Mouse (Mus musculus) urinary bladder, adult 2 months (tissue): ENCODE measurements at regions not wholly inside any gene's neighbourhood (a gene's known extent, or its start where the extent isn't known, plus 50 kb on each side); places are given as distances from the start of the nearest gene placed in this dataset.
"Not testable (repeated sequence)": the region's sequence is repeated elsewhere in the genome, so short reads cannot be mapped to it uniquely, and the experiment has no call there.

ENCODE experiments used
- DNase-seq: peaks from one replicate; pipeline ENCODE4 v3.0.0; 2022; ENCODE audit warnings: low spot score

GRCm38 (mm10) chr7:129689464-129689863 is 97.8 kb downstream of the Wdr11 start:
- no peak for DNase-seq

- no peak for DNase-seq
These were observed 99.2 kb downstream of the Wdr11 start for GRCm38 (mm10) chr7:129690868-129691267.

- no peak for DNase-seq
These were observed 100.0 kb downstream of the Wdr11 start for GRCm38 (mm10) chr7:129691619-129692071.

GRCm38 (mm10) chr7:129693635-129694034 is 102.0 kb downstream of the Wdr11 start:
- no peak for DNase-seq

- DNase-seq, result no peak
These were observed 102.5 kb downstream of the Wdr11 start for GRCm38 (mm10) chr7:129694168-129694567.

GRCm38 (mm10) chr7:129699931-129700570 is 108.4 kb downstream of the Wdr11 start:
- DNase-seq, result no peak

GRCm38 (mm10) chr7:129727559-129727958 is 135.9 kb downstream of the Wdr11 start:
- DNase-seq, result no peak

GRCm38 (mm10) chr7:129729709-129730238 is 138.1 kb downstream of the Wdr11 start:
- no peak for DNase-seq

- no peak for DNase-seq
These were observed 139.2 kb downstream of the Wdr11 start for GRCm38 (mm10) chr7:129730785-129731352.

GRCm38 (mm10) chr7:129742657-129743056 is 151.0 kb downstream of the Wdr11 start:
- DNase-seq, result no peak

- no peak for DNase-seq
These were observed 152.4 kb downstream of the Wdr11 start for GRCm38 (mm10) chr7:129743955-129744666.

GRCm38 (mm10) chr7:129746639-129747038 is 155.0 kb downstream of the Wdr11 start:
- no peak for DNase-seq

- no peak for DNase-seq
These were observed 159.3 kb downstream of the Wdr11 start for GRCm38 (mm10) chr7:129750936-129751335.

- DNase-seq, result no peak
These were observed 163.1 kb downstream of the Wdr11 start for GRCm38 (mm10) chr7:129754737-129755136.

GRCm38 (mm10) chr7:129756138-129756537 is 164.5 kb downstream of the Wdr11 start:
- DNase-seq, result no peak

- no peak for DNase-seq
These were observed 168.2 kb downstream of the Wdr11 start for GRCm38 (mm10) chr7:129759848-129760247.

GRCm38 (mm10) chr7:129760386-129760785 is 168.7 kb downstream of the Wdr11 start:
- no peak for DNase-seq

- DNase-seq, result no peak
These were observed 172.1 kb downstream of the Wdr11 start for GRCm38 (mm10) chr7:129763754-129764153.

GRCm38 (mm10) chr7:129764456-129764970 is 172.8 kb downstream of the Wdr11 start:
- no peak for DNase-seq

- no peak for DNase-seq
These were observed 174.0 kb downstream of the Wdr11 start for GRCm38 (mm10) chr7:129765681-129766080.

GRCm38 (mm10) chr7:129766087-129766834 is 174.6 kb downstream of the Wdr11 start:
- DNase-seq, result no peak

- not testable (repeated sequence) for DNase-seq
These were observed 178.0 kb downstream of the Wdr11 start for GRCm38 (mm10) chr7:129769673-129770072.
